Mouse (Mus musculus) liver, postnatal 0 days (tissue): ENCODE measurements around the gene Hvcn1. TPM values are rescaled to one million over a fixed set of nuclear protein-coding genes. Genes with fewer than 3 reads are reported as not detected.

Source experiments
- ATAC-seq: fragments of 200-750 bp; cut with Nextera tagmentation; 2 replicates; pipeline ENCODE4 v1.8.0; 2017; ENCODE audit warnings: mild to moderate bottlenecking, moderate library complexity
- DNase-seq: peaks from one replicate; pipeline ENCODE4 v3.0.0-alpha.2; 2016
- H3K27ac ChIP-seq: fragments of 300-500 bp; sonication (generic); 2 replicates; pipeline ENCODE4 v1.5.1; 2014; ENCODE audit warnings: antibody characterized with exemption, moderate library complexity, mild to moderate bottlenecking, low read depth
- H3K27me3 ChIP-seq: fragments of 300-500 bp; sonication (generic); 2 replicates; pipeline ENCODE4 v1.6.1; 2014; ENCODE audit warnings: low read length, control low read depth, mixed read lengths; ENCODE audit not compliant: insufficient read depth
- H3K36me3 ChIP-seq: fragments of 300-500 bp; sonication (generic); replicated peaks from 2 replicates; pipeline ENCODE4 v1.6.1; 2014; ENCODE audit warnings: mild to moderate bottlenecking, control low read depth, low read length, moderate library complexity, mixed read lengths; ENCODE audit not compliant: insufficient read depth
- H3K4me1 ChIP-seq: fragments of 300-500 bp; sonication (generic); 2 replicates; pipeline ENCODE4 v1.6.1; 2014; ENCODE audit warnings: antibody characterized with exemption, mild to moderate bottlenecking, control low read depth; ENCODE audit not compliant: insufficient read depth
- H3K4me2 ChIP-seq: fragments of 300-500 bp; sonication (generic); 2 replicates; pipeline ENCODE4 v1.6.1; 2014; ENCODE audit warnings: low read depth, mild to moderate bottlenecking, low read length, moderate library complexity, mixed read lengths
- H3K4me3 ChIP-seq: fragments of 300-500 bp; sonication (generic); 2 replicates; pipeline ENCODE4 v1.5.1; 2014; ENCODE audit warnings: low read depth, low read length
- H3K9ac ChIP-seq: fragments of 300-500 bp; sonication (generic); replicated peaks from 2 replicates; pipeline ENCODE4 v1.6.1; 2014; ENCODE audit warnings: mild to moderate bottlenecking, moderate library complexity
- H3K9me3 ChIP-seq: fragments of 300-500 bp; sonication (generic); 2 replicates; pipeline ENCODE4 v1.6.1; 2016; ENCODE audit warnings: mild to moderate bottlenecking, control low read depth, low read length, mixed read lengths
- CTCF ChIP-seq: sonication (generic); IDR thresholded peaks from 2 replicates; pipeline ENCODE4 v1.5.1; 2016; ENCODE audit warnings: antibody characterized with exemption, low read depth
- EP300 ChIP-seq: IDR thresholded peaks from 2 replicates; pipeline ENCODE4 v1.6.1; 2016; ENCODE audit warnings: antibody characterized with exemption, low read depth, mild to moderate bottlenecking
- WGBS: fragments of 180-500 bp; shearing (Covaris S2); extraction: QIAGEN DNeasy Blood & Tissue Kit; methylation state at CpG from one replicate; pipeline ENCODE4 v1.1.7; 2014; ENCODE audit not compliant: insufficient replicate concordance; 5-methylcytosine and 5-hydroxymethylcytosine counted together
- polyA plus RNA-seq: library from polyadenylated mRNA; unstranded; fragments of >200 nt; fragmentation: Nextera tagmentation; extraction: Ambion mirVana; gene quantifications from 2 replicates; pipeline ENCODE4 v1.2.1, GENCODE M21; 2015

Hvcn1 gene
- 7.0 and 7.3 TPM in 2 replicates for polyA plus RNA-seq

DNA sequence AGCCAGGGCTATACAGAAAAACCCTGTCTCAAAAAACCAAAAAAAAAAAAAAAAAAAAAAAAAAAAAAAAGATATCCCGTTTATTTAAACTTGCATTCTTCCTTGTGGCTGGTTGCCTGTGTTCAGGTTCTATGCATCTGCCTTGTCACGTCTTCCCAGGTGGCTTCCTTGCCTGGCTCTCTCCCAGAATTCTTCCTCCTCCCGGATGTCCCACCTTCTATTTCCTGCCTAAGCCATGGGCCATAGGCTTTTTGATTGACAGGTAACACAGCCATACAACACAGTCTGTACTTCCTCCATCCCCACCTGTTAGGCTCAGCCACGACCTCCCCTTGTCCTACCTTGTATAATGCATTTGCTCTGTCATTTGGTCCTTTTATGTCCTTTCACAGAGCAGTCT, at the start of gene Hvcn1:
Gene Hvcn1 (plus strand): TSS at position 330 of the 400 bp plus-strand sequence.
- Histone ChIP-seq H3K4me2 (no peak within 1 kb of the TSS), H3K9ac (no peak within 1 kb of the TSS), H3K27me3 (no peaks in the 10 kb centered on the region), H3K36me3 (no peaks in the 10 kb centered on the region), H3K4me1 (peaks cover 12% of the 10 kb centered on the region; the same call in 1 of the 2 replicates), H3K4me3 (no peak within 1 kb of the TSS), H3K27ac (no peak within 1 kb of the TSS), H3K9me3 (no peaks in the 10 kb centered on the region)
- WGBS = 58% methylated on average over 4 of the region's 4 CpGs
- DNase-seq (no peak), ATAC-seq (no peak)
- TF ChIP-seq CTCF (no peak), EP300 (no peak)

DNA sequence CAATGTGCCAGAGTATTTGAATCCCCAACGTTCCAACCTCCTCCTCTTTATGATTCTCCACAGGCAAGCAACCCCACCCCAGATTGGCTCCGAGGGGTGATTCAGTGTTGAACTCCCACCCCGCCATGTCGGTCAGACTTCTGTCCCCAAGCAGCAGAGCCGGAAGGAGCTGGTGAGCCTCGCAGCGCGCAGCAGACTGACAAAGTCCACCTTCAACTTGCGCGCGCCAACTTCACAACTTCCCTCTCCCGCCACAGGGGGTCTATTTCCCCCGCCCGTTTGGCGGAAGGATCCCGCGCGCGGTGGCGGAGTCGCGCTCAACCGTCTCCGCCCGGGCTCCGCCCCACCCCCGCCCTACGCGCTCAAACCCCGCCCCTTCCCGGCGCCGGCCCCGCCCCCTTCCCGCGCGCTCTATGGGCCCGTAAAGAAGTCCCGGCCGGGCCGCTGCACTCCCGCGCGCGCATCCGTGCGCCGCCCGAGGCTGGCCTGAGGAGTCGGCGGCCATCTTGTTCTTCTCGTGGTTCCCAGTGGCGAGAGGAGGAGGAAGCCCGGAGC, 48.7 kb upstream of the Hvcn1 start, which contains the start of gene Ppp1cc:
Gene Ppp1cc (plus strand): TSS at position 452 of the 555 bp plus-strand sequence.
- WGBS = 1% methylated on average over 45 of the region's 54 CpGs
- peak within 1 kb of the TSS; percentile 94 for H3K9ac ChIP-seq
- no peaks in the 10 kb centered on the region for H3K9me3 ChIP-seq
- TF ChIP-seq CTCF (peak; percentile 53), EP300 (peak; percentile 58; the same call in 1 of the 2 replicates)
- peak; percentile 98 for DNase-seq
- peak within 1 kb of the TSS; percentile 77 for H3K4me3 ChIP-seq
- peaks cover 58% of the 10 kb centered on the region for H3K4me1 ChIP-seq
- no peaks in the 10 kb centered on the region for H3K27me3 ChIP-seq
- peak within 1 kb of the TSS; percentile 89 for H3K27ac ChIP-seq
- peak; percentile 90 for ATAC-seq
- peak within 1 kb of the TSS; percentile 78 for H3K4me2 ChIP-seq
- H3K36me3 ChIP-seq = peaks cover 22% of the 10 kb centered on the region

DNA sequence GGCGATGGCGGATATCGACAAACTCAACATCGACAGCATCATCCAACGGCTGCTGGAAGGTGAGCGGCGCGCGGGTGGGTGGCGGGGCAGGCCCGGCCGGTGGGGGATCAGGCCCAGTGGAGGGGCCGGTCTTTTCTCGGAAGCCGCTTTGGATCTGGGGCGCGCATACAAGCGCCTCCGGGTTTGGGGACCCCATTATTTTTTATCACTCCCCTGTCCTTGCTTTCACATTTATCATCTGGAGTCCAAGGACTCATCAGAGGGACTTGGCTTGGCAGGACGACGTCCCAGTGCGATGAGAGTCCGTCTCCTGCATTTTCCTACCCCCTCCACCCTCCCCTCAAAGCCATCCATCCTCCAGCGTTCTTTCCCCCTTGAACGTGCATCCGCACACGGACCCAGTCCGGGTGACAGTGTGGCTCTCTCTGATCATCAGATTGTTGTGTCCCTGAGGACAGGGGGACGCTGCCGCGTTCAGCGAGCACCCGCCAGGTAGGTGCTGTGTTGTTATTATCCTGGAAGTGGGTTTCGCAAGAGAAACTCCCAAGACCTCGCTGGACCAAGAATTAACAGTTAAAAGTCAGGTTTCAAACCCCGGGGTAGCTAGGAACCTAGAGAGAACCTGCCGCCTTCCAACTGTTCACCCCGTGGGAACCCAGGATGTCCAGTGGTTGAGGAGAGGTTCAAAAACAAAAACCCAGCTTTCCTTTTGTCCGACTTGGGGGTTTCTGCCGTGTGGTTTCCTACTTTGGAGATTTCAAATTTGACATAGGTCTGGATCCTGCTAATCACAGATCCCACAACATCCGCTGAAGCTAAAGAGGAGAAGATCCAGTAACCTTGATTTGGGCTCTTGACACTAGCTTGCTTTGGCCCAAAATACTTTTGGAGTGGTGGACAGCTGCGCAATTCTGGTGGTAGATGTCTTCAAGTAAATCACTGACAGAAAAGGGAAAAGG, 47.8 kb upstream of the Hvcn1 start:
- Histone ChIP-seq H3K4me3 (peak overlapping the region; percentile 77), H3K27ac (peak overlapping the region; percentile 89), H3K9me3 (no peaks in the 10 kb centered on the region), H3K27me3 (no peaks in the 10 kb centered on the region), H3K9ac (peak overlapping the region; percentile 94), H3K4me2 (peak overlapping the region; percentile 78), H3K4me1 (peaks cover 65% of the 10 kb centered on the region), H3K36me3 (peaks cover 31% of the 10 kb centered on the region)
- peak; percentile 52 for DNase-seq
- 1% methylated on average over 40 of the region's 42 CpGs for WGBS
- no peak; the same call in 1 of the 2 replicates for ATAC-seq
- no peak for TF ChIP-seq EP300
- no peak for TF ChIP-seq CTCF

DNA sequence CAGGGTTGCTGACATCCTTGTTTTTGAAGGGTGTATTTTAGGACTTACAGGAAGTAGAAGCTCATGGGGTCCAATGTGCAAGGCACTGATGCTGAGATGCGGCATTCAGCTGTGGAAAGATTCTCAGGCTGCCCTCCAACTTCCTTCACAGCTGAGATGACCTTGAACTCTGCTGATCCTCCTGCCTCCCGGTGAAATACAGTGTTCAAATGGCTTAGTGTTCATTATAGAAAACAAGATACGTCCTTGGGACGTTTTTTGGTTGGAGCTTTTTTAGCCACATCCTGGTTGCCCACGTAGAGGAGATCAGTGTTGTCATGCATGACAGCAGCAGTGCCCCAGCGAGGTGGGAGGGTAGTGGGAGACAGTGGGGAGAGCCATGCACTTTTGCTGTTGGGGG, 43.4 kb upstream of the Hvcn1 start:
- no peak overlapping the region for H3K27ac ChIP-seq
- peak overlapping the region; percentile 23; the same call in 1 of the 2 replicates for H3K9ac ChIP-seq
- H3K27me3 ChIP-seq = no peaks in the 10 kb centered on the region
- H3K4me2 ChIP-seq = peak overlapping the region; percentile 26; the same call in 1 of the 2 replicates
- H3K4me3 ChIP-seq = no peak overlapping the region
- WGBS = 47% methylated on average over 6 of the region's 6 CpGs
- no peak for DNase-seq
- H3K36me3 ChIP-seq = peaks cover 74% of the 10 kb centered on the region
- peaks cover 46% of the 10 kb centered on the region for H3K4me1 ChIP-seq
- TF ChIP-seq CTCF (no peak), EP300 (no peak)
- H3K9me3 ChIP-seq = no peaks in the 10 kb centered on the region
- ATAC-seq = no peak

DNA sequence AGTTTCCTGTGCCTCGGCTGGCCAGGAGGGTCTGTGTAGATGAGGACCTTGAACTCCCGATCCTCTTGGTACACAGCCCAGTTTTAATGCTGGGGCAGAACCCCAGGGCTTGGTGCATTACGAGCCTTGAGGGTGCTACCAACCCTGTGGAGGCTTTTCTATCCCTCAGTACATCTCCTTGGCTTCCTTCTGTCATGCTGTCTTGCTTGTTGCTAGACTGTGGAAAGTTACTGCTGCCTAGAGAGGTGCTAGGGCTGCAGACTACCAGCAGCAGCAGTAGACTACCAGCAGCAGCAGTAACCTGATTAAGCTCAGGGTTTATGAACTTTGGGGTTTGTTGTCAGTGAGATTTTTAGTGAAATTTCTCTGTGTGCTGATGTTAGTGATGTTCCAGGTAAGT, 42.6 kb upstream of the Hvcn1 start:
- Histone ChIP-seq H3K27me3 (no peaks in the 10 kb centered on the region), H3K36me3 (peaks cover 82% of the 10 kb centered on the region), H3K9ac (peak overlapping the region; percentile 51), H3K4me2 (no peak overlapping the region), H3K9me3 (no peaks in the 10 kb centered on the region), H3K4me1 (peaks cover 46% of the 10 kb centered on the region), H3K27ac (0 out of 2 replicates have a peak overlapping the region, but pooled peaks have one; percentile 29), H3K4me3 (no peak overlapping the region)
- TF ChIP-seq EP300 (no peak), CTCF (no peak)
- ATAC-seq (no peak), DNase-seq (no peak)
- WGBS = 64% methylated on average over 3 of the region's 3 CpGs

DNA sequence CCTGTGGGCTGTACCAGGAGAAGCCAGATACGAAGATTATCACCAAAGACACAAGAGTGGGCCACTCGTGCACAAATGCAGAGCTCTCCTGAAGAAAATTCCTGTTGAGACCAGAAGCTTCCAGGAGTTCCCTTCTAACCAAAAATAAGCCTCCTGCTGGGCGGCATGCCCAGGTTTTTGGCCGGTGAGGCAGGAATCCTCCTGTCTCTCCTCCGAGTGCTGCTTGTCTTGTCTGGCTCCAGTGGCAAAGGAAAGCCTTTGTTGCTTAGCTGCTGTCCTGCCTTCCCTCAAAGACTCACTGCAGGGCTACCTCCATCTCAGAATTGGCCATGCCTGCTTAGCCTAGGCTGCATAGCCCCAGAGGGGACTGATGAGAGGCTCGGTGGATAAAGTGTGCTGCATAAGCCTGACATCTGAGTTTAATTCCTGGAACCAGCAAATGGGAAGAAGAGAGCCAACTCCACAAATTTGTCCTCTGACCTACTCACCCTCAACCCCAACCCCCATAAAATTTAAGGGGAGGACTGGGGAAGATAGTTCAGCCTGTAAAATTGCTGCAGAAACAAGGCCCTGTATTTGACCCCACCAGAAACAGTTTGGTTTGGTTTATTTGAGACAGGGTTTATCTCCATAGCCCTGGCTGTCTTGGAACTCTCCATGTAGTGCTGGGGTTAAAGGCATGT, 41.2 kb upstream of the Hvcn1 start:
- H3K4me1 ChIP-seq = peaks cover 33% of the 10 kb centered on the region
- H3K4me3 ChIP-seq = no peak overlapping the region
- H3K4me2 ChIP-seq = no peak overlapping the region
- no peaks in the 10 kb centered on the region for H3K9me3 ChIP-seq
- H3K27ac ChIP-seq = no peak overlapping the region
- 63% methylated on average over 6 of the region's 6 CpGs for WGBS
- no peak for DNase-seq
- H3K9ac ChIP-seq = 0 out of 2 replicates have a peak overlapping the region, but pooled peaks have one; percentile 11
- H3K27me3 ChIP-seq = no peaks in the 10 kb centered on the region
- no peak for ATAC-seq
- peaks cover 89% of the 10 kb centered on the region for H3K36me3 ChIP-seq
- TF ChIP-seq CTCF (no peak), EP300 (no peak)
